Mouse (Mus musculus): ENCODE results near the gene Maml2.

GRCm38 (mm10) chr9:13414230-13414766 lies 116.5 kb downstream of the Maml2 start:
- TF ChIP-seq CTCF (conservative IDR thresholded peaks at IDR 0.05; ENCODE audit: low read length) (no peak), POU5F1 (IDR thresholded peaks at IDR 0.05; ENCODE audit: borderline replicate concordance, low read length) (no peak), NANOG (IDR thresholded peaks at IDR 0.05; ENCODE audit: borderline replicate concordance, low read length) (no peak)

Measured in E14TG2a.4 (cell line).